Mouse (Mus musculus) kidney, postnatal 0 days (tissue): ENCODE measurements around the gene Agtrap. TPM values are rescaled to one million over a fixed set of nuclear protein-coding genes. Genes with fewer than 3 reads are reported as not detected.
A peak's percentile ranks its signal among the peaks of the same experiment; 100 is the strongest.

Experiments used
- ATAC-seq: fragments of 200-750 bp; cut with Nextera tagmentation; replicated peaks from 2 replicates; pipeline ENCODE4 v1.8.0; 2017; ENCODE audit warnings: low read depth, moderate number of reproducible peaks, moderate TSS enrichment, moderate library complexity; ENCODE audit not compliant: low FRiP score
- DNase-seq: peaks from one replicate; pipeline ENCODE4 v3.0.0-alpha.2; 2016; ENCODE audit warnings: low spot score
- H3K27ac ChIP-seq: fragments of 300-500 bp; sonication (generic); 2 replicates; pipeline ENCODE4 v1.5.1; 2014; ENCODE audit warnings: mild to moderate bottlenecking
- H3K27me3 ChIP-seq: fragments of 300-500 bp; sonication (generic); 2 replicates; pipeline ENCODE4 v1.6.1; 2014; ENCODE audit warnings: low read length, mixed read lengths; ENCODE audit not compliant: insufficient read depth
- H3K36me3 ChIP-seq: fragments of 300-500 bp; sonication (generic); 2 replicates; pipeline ENCODE4 v1.6.1; 2014; ENCODE audit warnings: low read length, mixed read lengths; ENCODE audit not compliant: insufficient read depth
- H3K4me1 ChIP-seq: fragments of 300-500 bp; sonication (generic); replicated peaks from 2 replicates; pipeline ENCODE4 v1.6.1; 2014; ENCODE audit warnings: antibody characterized with exemption, low read length, mixed read lengths; ENCODE audit not compliant: insufficient read depth
- H3K4me2 ChIP-seq: fragments of 300-500 bp; sonication (generic); 2 replicates; pipeline ENCODE4 v1.6.1; 2014; ENCODE audit warnings: mild to moderate bottlenecking, low read length, moderate library complexity, mixed read lengths
- H3K4me3 ChIP-seq: fragments of 300-500 bp; sonication (generic); replicated peaks from 2 replicates; pipeline ENCODE4 v1.5.1; 2014; ENCODE audit warnings: low read depth, low read length
- H3K9ac ChIP-seq: fragments of 300-500 bp; sonication (generic); 2 replicates; pipeline ENCODE4 v1.6.1; 2014; ENCODE audit warnings: low read depth, low read length
- H3K9me3 ChIP-seq: fragments of 300-500 bp; sonication (generic); replicated peaks from 2 replicates; pipeline ENCODE4 v1.6.1; 2016; ENCODE audit warnings: low read length, inconsistent platforms, mixed read lengths
- CTCF ChIP-seq: IDR thresholded peaks from 2 replicates; pipeline ENCODE4 v1.5.1; 2016; ENCODE audit warnings: antibody characterized with exemption, low read depth, mild to moderate bottlenecking, moderate library complexity
- WGBS: fragments of 180-500 bp; shearing (Covaris S2); extraction: QIAGEN DNeasy Blood & Tissue Kit; methylation state at CpG from one replicate; pipeline ENCODE4 v1.1.7; 2014; 5-methylcytosine and 5-hydroxymethylcytosine counted together
- polyA plus RNA-seq: library from polyadenylated mRNA; unstranded; fragments of >200 nt; fragmentation: Nextera tagmentation; extraction: Ambion mirVana; gene quantifications from 2 replicates; pipeline ENCODE4 v1.2.1, GENCODE M21; 2015

Agtrap gene
- polyA plus RNA-seq, 1 experiment from 2014 or later: 38.9 TPM

- TF ChIP-seq CTCF: no peak
- H3K4me3 ChIP-seq: no peak overlapping the region
- peak; percentile 83 for ATAC-seq
- H3K9ac ChIP-seq: no peak overlapping the region
- H3K27me3 ChIP-seq: no peaks in the 10 kb centered on the region
- DNase-seq: no peak
- H3K9me3 ChIP-seq: no peaks in the 10 kb centered on the region
- WGBS: 92% methylated on average over 7 of the region's 7 CpGs
- H3K27ac ChIP-seq: no peak overlapping the region
- no peaks in the 10 kb centered on the region for H3K4me1 ChIP-seq
- no peak overlapping the region for H3K4me2 ChIP-seq
- H3K36me3 ChIP-seq: peaks cover 38% of the 10 kb centered on the region; the same call in 1 of the 2 replicates
These were observed 58.5 kb downstream of the Agtrap start for GRCm38 (mm10) chr4:148029297-148029696.

Other genes starting within 250 kb of the Agtrap start
- gene Zfp933, start 239.7 kb downstream of the Agtrap start, polyA plus RNA-seq: 4.7 and 5.5 TPM in 2 replicates
- 29.4 and 30.6 TPM in 2 replicates for gene Miip, start 219.2 kb downstream of the Agtrap start, polyA plus RNA-seq
- 3.8 and 4.3 TPM in 2 replicates for gene Fv1, start 219.1 kb downstream of the Agtrap start, polyA plus RNA-seq
- gene Mfn2, start 183.3 kb downstream of the Agtrap start, polyA plus RNA-seq: 28.9 and 33.8 TPM in 2 replicates
- 38.1 and 38.2 TPM in 2 replicates for gene Plod1, start 151.3 kb downstream of the Agtrap start, polyA plus RNA-seq
- 17.0 and 21.1 TPM in 2 replicates for gene 2510039O18Rik, start 147.1 kb downstream of the Agtrap start, polyA plus RNA-seq
- not detected in 2 replicates for gene Nppb, start 102.2 kb downstream of the Agtrap start, polyA plus RNA-seq
- not detected in 2 replicates for gene Nppa, start 87.3 kb downstream of the Agtrap start, polyA plus RNA-seq
- 4.2 and 5.0 TPM in 2 replicates for gene Clcn6, start 49.2 kb downstream of the Agtrap start, polyA plus RNA-seq
- 14.6 and 16.6 TPM in 2 replicates for gene Mthfr, start 49.0 kb downstream of the Agtrap start, polyA plus RNA-seq
- gene Mad2l2, start 42.4 kb upstream of the Agtrap start, polyA plus RNA-seq: 73.1 and 77.2 TPM in 2 replicates
- 0.14 and 0.24 TPM in 2 replicates for gene Draxin, start 42.7 kb upstream of the Agtrap start, polyA plus RNA-seq
- 28.5 and 33.7 TPM in 2 replicates for gene Fbxo6, start 64.1 kb upstream of the Agtrap start, polyA plus RNA-seq
- gene Fbxo44, start 72.5 kb upstream of the Agtrap start, polyA plus RNA-seq: 30.2 and 30.5 TPM in 2 replicates
- 2.5 and 3.7 TPM in 2 replicates for gene Fbxo2, start 72.6 kb upstream of the Agtrap start, polyA plus RNA-seq
- 0.15 and 0.21 TPM in 2 replicates for gene Disp3, start 199.9 kb upstream of the Agtrap start, polyA plus RNA-seq